ENCODE assay signal across 20 mouse cellular contexts in the genomic region with DNA sequence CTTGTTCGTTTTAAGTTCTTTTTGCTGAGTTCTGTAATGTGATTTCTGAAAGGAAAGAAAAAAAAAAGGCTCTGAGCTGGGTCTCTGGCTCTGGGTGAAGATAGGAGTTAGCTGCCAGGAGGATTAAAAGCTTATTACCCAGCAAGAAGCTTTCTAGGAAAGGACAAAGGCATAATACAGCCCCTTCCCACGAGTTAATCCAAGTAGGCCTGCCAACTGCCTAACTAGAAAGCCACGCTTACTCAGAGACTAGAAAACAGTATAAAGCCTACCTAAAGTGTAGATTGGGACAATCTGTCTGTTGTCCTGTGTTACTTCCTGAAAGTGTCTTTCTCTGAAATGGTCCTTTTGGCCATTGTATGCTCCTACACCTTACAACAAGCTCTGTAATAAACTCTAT. TPM values are rescaled to one million over a fixed set of nuclear protein-coding genes. Genes with fewer than 3 reads are reported as not detected.
DNase-seq lines count a peak whose midpoint lies in the region; ATAC-seq and TF ChIP-seq lines count a peak whose summit lies in the region.
"Had no signal": no experiment of that assay in that cellular context is flagged by ENCODE, and none has a peak within 500 bp of the region (broad histone marks: within the 10 kb centered on the region; RNA-seq: fewer than 3 reads in every experiment).

No protein-coding gene starts in this region.

- no peak for TF ChIP-seq CTCF in lung, postnatal 0 days (IDR thresholded peaks at IDR 0.05)

- H3K4me1 ChIP-seq in midbrain, embryonic 10.5 days: peaks cover 17% of the 10 kb centered on the region
- H3K4me1 ChIP-seq in midbrain, embryonic 12.5 days: no peaks in the 10 kb centered on the region
- H3K4me1 ChIP-seq in midbrain, embryonic 16.5 days (ENCODE audit: control insufficient read depth, insufficient read depth, low read length): no peaks in the 10 kb centered on the region
- H3K4me1 ChIP-seq in lung, postnatal 0 days (ENCODE audit: insufficient read depth, low read depth, low read length): no peaks in the 10 kb centered on the region
- H3K4me1 ChIP-seq: embryonic facial prominence, embryonic 12.5 days; forebrain, embryonic 13.5 days; heart, embryonic 13.5 days had no signal

- ATAC-seq in midbrain, embryonic 12.5 days (ENCODE audit: low FRiP score, low read depth): peak; percentile 23; the same call in 1 of the 2 replicates
- ATAC-seq in midbrain, embryonic 16.5 days: peak; percentile 58; the same call in 1 of the 2 replicates
- no peak for ATAC-seq in lung, postnatal 0 days
- ATAC-seq: hindbrain, embryonic 16.5 days had no signal

- H3K27me3 ChIP-seq in midbrain, embryonic 10.5 days (ENCODE audit: low read depth, poor library complexity, severe bottlenecking): no peaks in the 10 kb centered on the region
- H3K27me3 ChIP-seq in midbrain, embryonic 12.5 days: no peaks in the 10 kb centered on the region
- no peaks in the 10 kb centered on the region for H3K27me3 ChIP-seq in midbrain, embryonic 16.5 days (ENCODE audit: control insufficient read depth, insufficient read depth, low read depth, low read length)
- H3K27me3 ChIP-seq in lung, postnatal 0 days (replicated peaks; ENCODE audit: insufficient read depth, low read length): no peaks in the 10 kb centered on the region
- H3K27me3 ChIP-seq: embryonic facial prominence, embryonic 12.5 days; forebrain, embryonic 13.5 days; heart, embryonic 13.5 days had no signal

- no peak overlapping the region for H3K4me3 ChIP-seq in midbrain, embryonic 10.5 days
- no peak overlapping the region for H3K4me3 ChIP-seq in midbrain, embryonic 12.5 days
- no peak overlapping the region for H3K4me3 ChIP-seq in midbrain, embryonic 16.5 days (ENCODE audit: low read depth, low read length)
- H3K4me3 ChIP-seq in lung, postnatal 0 days (ENCODE audit: low read depth, low read length): no peak overlapping the region
- H3K4me3 ChIP-seq: embryonic facial prominence, embryonic 12.5 days; forebrain, embryonic 13.5 days; heart, embryonic 13.5 days had no signal

- H3K27ac ChIP-seq in midbrain, embryonic 10.5 days (replicated peaks): peak overlapping the region; percentile 64; the same call in 1 of the 2 replicates
- H3K27ac ChIP-seq in midbrain, embryonic 12.5 days (replicated peaks): no peak overlapping the region; the same call in 1 of the 2 replicates
- H3K27ac ChIP-seq in midbrain, embryonic 16.5 days (ENCODE audit: low read length): 0 out of 2 replicates have a peak overlapping the region, but pooled peaks have one; percentile 32
- H3K27ac ChIP-seq in lung, postnatal 0 days (ENCODE audit: low read length): no peak overlapping the region
- H3K27ac ChIP-seq: embryonic facial prominence, embryonic 12.5 days; forebrain, embryonic 13.5 days; heart, embryonic 13.5 days had no signal

- H3K9ac ChIP-seq in midbrain, embryonic 12.5 days (replicated peaks): no peak overlapping the region
- no peak overlapping the region for H3K9ac ChIP-seq in midbrain, embryonic 16.5 days (ENCODE audit: low read depth, low read length)
- no peak overlapping the region for H3K9ac ChIP-seq in lung, postnatal 0 days (replicated peaks; ENCODE audit: low read depth)
- H3K9ac ChIP-seq: embryonic facial prominence, embryonic 12.5 days; forebrain, embryonic 13.5 days; heart, embryonic 13.5 days had no signal

- H3K36me3 ChIP-seq in midbrain, embryonic 10.5 days: no peaks in the 10 kb centered on the region
- H3K36me3 ChIP-seq in midbrain, embryonic 12.5 days: no peaks in the 10 kb centered on the region
- H3K36me3 ChIP-seq in midbrain, embryonic 16.5 days (ENCODE audit: control insufficient read depth, insufficient read depth, low read length): no peaks in the 10 kb centered on the region
- H3K36me3 ChIP-seq in lung, postnatal 0 days (ENCODE audit: insufficient read depth, low read length): no peaks in the 10 kb centered on the region
- H3K36me3 ChIP-seq: embryonic facial prominence, embryonic 12.5 days; heart, embryonic 13.5 days had no signal

- no peak overlapping the region for H3K4me2 ChIP-seq in midbrain, embryonic 12.5 days (replicated peaks)
- no peak overlapping the region for H3K4me2 ChIP-seq in midbrain, embryonic 16.5 days (ENCODE audit: low read length)
- H3K4me2 ChIP-seq in lung, postnatal 0 days (replicated peaks; ENCODE audit: low read depth, low read length): no peak overlapping the region
- H3K4me2 ChIP-seq: embryonic facial prominence, embryonic 12.5 days; forebrain, embryonic 13.5 days; heart, embryonic 13.5 days had no signal

- WGBS in midbrain, embryonic 10.5 days: 21% methylated on average over 3 of the region's 3 CpGs
- WGBS in midbrain, embryonic 12.5 days: 16% methylated on average over 3 of the region's 3 CpGs
- 6% methylated on average over 3 of the region's 3 CpGs for WGBS in midbrain, embryonic 16.5 days
- 53% methylated on average over 3 of the region's 3 CpGs for WGBS in lung, postnatal 0 days

- TF ChIP-seq EP300 in lung, postnatal 0 days (IDR thresholded peaks at IDR 0.05): no peak

- peak; percentile 14 for DNase-seq in heart, adult 11 months
- DNase-seq in heart, adult 18-20 months: no peak
- DNase-seq in midbrain, embryonic 10.5 days (ENCODE audit: low spot score): no peak
- DNase-seq in right cerebral cortex, postnatal 14 days: no peak
- DNase-seq in thymus, postnatal 25 days: no peak
- no peak for DNase-seq in lung, postnatal 0 days (ENCODE audit: low spot score)
- DNase-seq: adrenal gland, adult 8-10 months; adrenal gland, postnatal 36 days; cerebellum, adult 11 months; cerebellum, adult 8-10 months; cerebellum, postnatal 14 days; embryo, embryonic 11 days; gastrocnemius, postnatal 10 days; heart, postnatal 36 days had no signal

- H3K9me3 ChIP-seq in midbrain, embryonic 10.5 days (replicated peaks): no peaks in the 10 kb centered on the region
- no peaks in the 10 kb centered on the region for H3K9me3 ChIP-seq in midbrain, embryonic 12.5 days
- H3K9me3 ChIP-seq in midbrain, embryonic 16.5 days (replicated peaks; ENCODE audit: control insufficient read depth, low read length, poor library complexity, severe bottlenecking): no peaks in the 10 kb centered on the region
- no peaks in the 10 kb centered on the region for H3K9me3 ChIP-seq in lung, postnatal 0 days (ENCODE audit: low read length)
- H3K9me3 ChIP-seq: embryonic facial prominence, embryonic 12.5 days; forebrain, embryonic 13.5 days; heart, embryonic 13.5 days had no signal

RNA-seq across cellular contexts. Expression of a gene that starts 21.2 kb away (rescaled TPM):
- total RNA-seq in heart, adult 18-20 months (2021): 10 to 100 TPM; 36.9 to 41.4 TPM
- polyA plus RNA-seq in midbrain, embryonic 10.5 days (2016; fragmentation: Nextera tagmentation; extraction: Ambion mirVana): 32.7 and 33.9 TPM in 2 replicates
- polyA plus RNA-seq in midbrain, embryonic 12.5 days (2016; fragmentation: Nextera tagmentation; extraction: Ambion mirVana): 25.0 and 26.2 TPM in 2 replicates
- 50.0 and 56.9 TPM in 2 replicates for polyA plus RNA-seq in midbrain, embryonic 16.5 days (2015; fragmentation: Nextera tagmentation; extraction: Ambion mirVana)
- polyA plus RNA-seq in lung, postnatal 0 days (2015; fragmentation: Nextera tagmentation; extraction: Ambion mirVana): 106 TPM in 2 replicates

Comparison
In these comparisons a context has a peak if more than half of its experiments do, and no peak if none do; other contexts are left out.
1. H3K27ac ChIP-seq: peak in midbrain, embryonic 10.5 days (single experiment) and midbrain, embryonic 16.5 days (single experiment); none in midbrain, embryonic 12.5 days (single experiment) and lung, postnatal 0 days (single experiment).